ENCODE assay signal across 16 mouse cellular contexts in genomic region chr8:3481605-3482004, GRCm38 (mm10). TPM values are rescaled to one million over a fixed set of nuclear protein-coding genes. Genes with fewer than 3 reads are reported as not detected.
DNase-seq lines count a peak whose midpoint lies in the region; ATAC-seq and TF ChIP-seq lines count a peak whose summit lies in the region.
"Had no signal": no experiment of that assay in that cellular context is flagged by ENCODE, and none has a peak within 500 bp of the region (broad histone marks: within the 10 kb centered on the region; RNA-seq: fewer than 3 reads in every experiment).

No protein-coding gene starts in this region.

- no peak overlapping the region for H3K27ac ChIP-seq in liver, embryonic 15.5 days (replicated peaks)
- H3K27ac ChIP-seq in forebrain, postnatal 0 days (ENCODE audit: low read depth, low read length) = no peak overlapping the region
- H3K27ac ChIP-seq in kidney, embryonic 16.5 days (ENCODE audit: low read length) = no peak overlapping the region
- H3K27ac ChIP-seq: embryonic facial prominence, embryonic 10.5 days; liver, embryonic 14.5 days; midbrain, embryonic 13.5 days had no signal

- TF ChIP-seq CTCF in forebrain, postnatal 0 days (IDR thresholded peaks at IDR 0.05; ENCODE audit: low read depth) = no peak

- no peak overlapping the region for H3K9ac ChIP-seq in liver, embryonic 15.5 days
- H3K9ac ChIP-seq in forebrain, postnatal 0 days = no peak overlapping the region
- H3K9ac ChIP-seq in kidney, embryonic 16.5 days (replicated peaks; ENCODE audit: low read length) = no peak overlapping the region
- H3K9ac ChIP-seq: liver, embryonic 14.5 days; midbrain, embryonic 13.5 days had no signal

- H3K36me3 ChIP-seq in liver, embryonic 15.5 days (replicated peaks) = no peaks in the 10 kb centered on the region
- H3K36me3 ChIP-seq in megakaryocyte, embryonic 14.5 days (replicated peaks; ENCODE audit: low read length) = no peaks in the 10 kb centered on the region
- H3K36me3 ChIP-seq in forebrain, postnatal 0 days (ENCODE audit: insufficient read depth) = no peaks in the 10 kb centered on the region
- H3K36me3 ChIP-seq in kidney, embryonic 16.5 days (ENCODE audit: insufficient read depth, low read length) = no peaks in the 10 kb centered on the region
- H3K36me3 ChIP-seq: embryonic facial prominence, embryonic 10.5 days; midbrain, embryonic 13.5 days had no signal

- peaks cover 20% of the 10 kb centered on the region for H3K27me3 ChIP-seq in liver, embryonic 15.5 days
- peaks cover 24% of the 10 kb centered on the region for H3K27me3 ChIP-seq in megakaryocyte, embryonic 14.5 days (replicated peaks)
- H3K27me3 ChIP-seq in forebrain, postnatal 0 days (ENCODE audit: insufficient read depth, low read length) = no peaks in the 10 kb centered on the region
- no peaks in the 10 kb centered on the region for H3K27me3 ChIP-seq in kidney, embryonic 16.5 days (ENCODE audit: insufficient read depth, low read length)
- H3K27me3 ChIP-seq: midbrain, embryonic 13.5 days had no signal

- H3K9me3 ChIP-seq in liver, embryonic 15.5 days (replicated peaks) = no peaks in the 10 kb centered on the region
- no peaks in the 10 kb centered on the region for H3K9me3 ChIP-seq in megakaryocyte, embryonic 14.5 days
- H3K9me3 ChIP-seq in forebrain, postnatal 0 days (ENCODE audit: low read length) = no peaks in the 10 kb centered on the region
- H3K9me3 ChIP-seq in kidney, embryonic 16.5 days (ENCODE audit: low read length) = no peaks in the 10 kb centered on the region
- H3K9me3 ChIP-seq: embryonic facial prominence, embryonic 10.5 days; midbrain, embryonic 13.5 days had no signal

- H3K4me3 ChIP-seq in liver, embryonic 15.5 days (replicated peaks) = no peak overlapping the region
- H3K4me3 ChIP-seq in megakaryocyte, embryonic 14.5 days (replicated peaks) = peak overlapping the region; percentile 50
- no peak overlapping the region for H3K4me3 ChIP-seq in forebrain, postnatal 0 days (ENCODE audit: low read depth, low read length)
- no peak overlapping the region for H3K4me3 ChIP-seq in kidney, embryonic 16.5 days (ENCODE audit: low read length)
- H3K4me3 ChIP-seq: embryonic facial prominence, embryonic 10.5 days; midbrain, embryonic 13.5 days had no signal

- ATAC-seq in liver, embryonic 15.5 days (ENCODE audit: insufficient read depth) = no peak
- no peak for ATAC-seq in forebrain, postnatal 0 days
- ATAC-seq in kidney, embryonic 16.5 days (ENCODE audit: low FRiP score, low TSS enrichment) = no peak
- ATAC-seq: hindbrain, embryonic 16.5 days; midbrain, embryonic 13.5 days had no signal

- H3K4me1 ChIP-seq in liver, embryonic 15.5 days (replicated peaks) = 0 out of 2 replicates have a peak, but pooled peaks cover 6% of the 10 kb centered on the region
- H3K4me1 ChIP-seq in megakaryocyte, embryonic 14.5 days = peaks cover 33% of the 10 kb centered on the region
- no peaks in the 10 kb centered on the region for H3K4me1 ChIP-seq in forebrain, postnatal 0 days (ENCODE audit: insufficient read depth)
- no peaks in the 10 kb centered on the region for H3K4me1 ChIP-seq in kidney, embryonic 16.5 days (ENCODE audit: insufficient read depth, low read length)
- H3K4me1 ChIP-seq: embryonic facial prominence, embryonic 10.5 days; midbrain, embryonic 13.5 days had no signal

- 0 out of 2 replicates have a peak overlapping the region, but pooled peaks have one; percentile 7 for H3K4me2 ChIP-seq in liver, embryonic 15.5 days
- no peak overlapping the region for H3K4me2 ChIP-seq in forebrain, postnatal 0 days (ENCODE audit: low read depth)
- H3K4me2 ChIP-seq in kidney, embryonic 16.5 days (replicated peaks; ENCODE audit: low read depth, low read length) = no peak overlapping the region
- H3K4me2 ChIP-seq: midbrain, embryonic 13.5 days had no signal

- WGBS in liver, embryonic 15.5 days (ENCODE audit: insufficient replicate concordance) = 46% methylated on average over 5 of the region's 5 CpGs
- WGBS in forebrain, postnatal 0 days = 62% methylated on average over 5 of the region's 5 CpGs
- 71% methylated on average over 5 of the region's 5 CpGs for WGBS in kidney, embryonic 16.5 days

- peak; percentile 67 for DNase-seq in 416B (ENCODE audit: low read depth)
- DNase-seq in MEL-GATA-1-ER (ENCODE audit: extremely low read depth, low read depth) = peak; percentile 63
- no peak for DNase-seq in forebrain, postnatal 0 days
- DNase-seq in ovary, adult 18-20 months (ENCODE audit: low spot score) = no peak
- DNase-seq: adrenal gland, postnatal 14 days; cerebellum, postnatal 10 days; gastrocnemius, postnatal 36 days had no signal

RNA-seq across cellular contexts. Expression of gene Tex45, which starts 10.9 kb away (rescaled TPM):
- not detected in 2 replicates for polyA plus RNA-seq in liver, embryonic 15.5 days (2015; fragmentation: Nextera tagmentation; extraction: Ambion mirVana)
- not detected in 2 replicates for polyA plus RNA-seq in megakaryocyte, embryonic 14.5 days (2012; ENCODE audit: insufficient read depth, low replicate concordance)
- 0.15 TPM in 1 of 2 replicates, not detected in the other for total RNA-seq in forebrain, postnatal 0 days (2014; rRNA removed)
- 0.18 and 0.68 TPM in 2 replicates for polyA plus RNA-seq in forebrain, postnatal 0 days (2015; fragmentation: Nextera tagmentation; extraction: Ambion mirVana)
- 0.19 TPM in 1 of 2 replicates, not detected in the other for polyA plus RNA-seq in kidney, embryonic 16.5 days (2015; fragmentation: Nextera tagmentation; extraction: Ambion mirVana)
- total RNA-seq: adrenal gland, postnatal 14 days had no signal
- polyA plus RNA-seq: heart, embryonic 16.5 days; kidney, embryonic 14.5 days had no signal

RNA-seq across cellular contexts. Expression of gene Zfp358, which starts 11.3 kb away (rescaled TPM):
- polyA plus RNA-seq in liver, embryonic 15.5 days (2015; fragmentation: Nextera tagmentation; extraction: Ambion mirVana) = 4.8 and 5.8 TPM in 2 replicates
- 19.3 and 36.7 TPM in 2 replicates for polyA plus RNA-seq in megakaryocyte, embryonic 14.5 days (2012; ENCODE audit: insufficient read depth, low replicate concordance)
- 64.6 and 85.3 TPM in 2 replicates for total RNA-seq in forebrain, postnatal 0 days (2014; rRNA removed)
- 64.7 and 67.9 TPM in 2 replicates for polyA plus RNA-seq in forebrain, postnatal 0 days (2015; fragmentation: Nextera tagmentation; extraction: Ambion mirVana)
- 55.6 and 57.1 TPM in 2 replicates for polyA plus RNA-seq in kidney, embryonic 16.5 days (2015; fragmentation: Nextera tagmentation; extraction: Ambion mirVana)

RNA-seq across cellular contexts. Expression of gene Pex11g, which starts 14.1 kb away (rescaled TPM):
- polyA plus RNA-seq in liver, embryonic 15.5 days (2015; fragmentation: Nextera tagmentation; extraction: Ambion mirVana) = 6.7 and 8.0 TPM in 2 replicates
- polyA plus RNA-seq in megakaryocyte, embryonic 14.5 days (2012; ENCODE audit: insufficient read depth, low replicate concordance) = 2.8 and 3.7 TPM in 2 replicates
- 1.1 and 1.3 TPM in 2 replicates for total RNA-seq in forebrain, postnatal 0 days (2014; rRNA removed)
- 2.0 and 2.2 TPM in 2 replicates for polyA plus RNA-seq in forebrain, postnatal 0 days (2015; fragmentation: Nextera tagmentation; extraction: Ambion mirVana)
- polyA plus RNA-seq in kidney, embryonic 16.5 days (2015; fragmentation: Nextera tagmentation; extraction: Ambion mirVana) = 8.7 and 10.1 TPM in 2 replicates

RNA-seq across cellular contexts. Expression of gene Mcoln1, which starts 18.7 kb away (rescaled TPM):
- 21.4 and 25.0 TPM in 2 replicates for polyA plus RNA-seq in liver, embryonic 15.5 days (2015; fragmentation: Nextera tagmentation; extraction: Ambion mirVana)
- 142 and 183 TPM in 2 replicates for polyA plus RNA-seq in megakaryocyte, embryonic 14.5 days (2012; ENCODE audit: insufficient read depth, low replicate concordance)
- total RNA-seq in forebrain, postnatal 0 days (2014; rRNA removed) = 63.5 and 77.6 TPM in 2 replicates
- 69.8 and 80.5 TPM in 2 replicates for polyA plus RNA-seq in forebrain, postnatal 0 days (2015; fragmentation: Nextera tagmentation; extraction: Ambion mirVana)
- polyA plus RNA-seq in kidney, embryonic 16.5 days (2015; fragmentation: Nextera tagmentation; extraction: Ambion mirVana) = 72.2 and 73.5 TPM in 2 replicates

RNA-seq across cellular contexts. Expression of gene Pnpla6, which starts 33.6 kb away (rescaled TPM):
- polyA plus RNA-seq in liver, embryonic 15.5 days (2015; fragmentation: Nextera tagmentation; extraction: Ambion mirVana) = 9.2 and 11.9 TPM in 2 replicates
- polyA plus RNA-seq in megakaryocyte, embryonic 14.5 days (2012; ENCODE audit: insufficient read depth, low replicate concordance) = 13.8 and 16.2 TPM in 2 replicates
- total RNA-seq in forebrain, postnatal 0 days (2014; rRNA removed) = 42.6 and 56.4 TPM in 2 replicates
- polyA plus RNA-seq in forebrain, postnatal 0 days (2015; fragmentation: Nextera tagmentation; extraction: Ambion mirVana) = 22.2 and 26.3 TPM in 2 replicates
- polyA plus RNA-seq in kidney, embryonic 16.5 days (2015; fragmentation: Nextera tagmentation; extraction: Ambion mirVana) = 35.7 and 42.4 TPM in 2 replicates

Comparison
In these comparisons a context has a peak if more than half of its experiments do, and no peak if none do; other contexts are left out.
1. DNase-seq: peak in 416B (single experiment) and MEL-GATA-1-ER (single experiment); none in forebrain, postnatal 0 days (single experiment) and ovary, adult 18-20 months (single experiment).